Mouse (Mus musculus): ENCODE results near the gene Pilrb2.

DNA sequence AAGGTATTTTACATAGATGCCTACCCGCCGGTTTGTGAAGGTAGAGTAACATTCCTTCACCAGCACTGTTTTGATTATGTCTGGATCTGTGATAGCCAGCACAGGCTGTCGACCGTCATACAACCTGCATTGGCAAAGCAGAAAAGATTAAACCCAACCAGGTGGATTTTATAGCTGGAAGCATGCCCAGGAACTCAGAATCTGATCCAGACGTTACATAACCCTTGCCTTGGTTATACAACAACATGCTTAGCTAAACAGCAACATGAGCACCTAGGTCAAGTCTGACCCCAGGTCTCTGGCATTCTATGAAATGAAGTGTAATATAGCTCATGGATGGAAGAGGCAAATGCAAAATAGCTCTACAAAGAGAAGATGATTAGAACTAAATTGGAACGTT, 43.9 kb upstream of the Pilrb2 start:
- TF ChIP-seq CTCF (IDR thresholded peaks at IDR 0.05; ENCODE audit: low read depth): no peak
- no peak for TF ChIP-seq EP300 (IDR thresholded peaks at IDR 0.05; ENCODE audit: low read depth)

All from liver, postnatal 0 days (tissue).